Mouse (Mus musculus) brain, embryonic 14.5 days (tissue): ENCODE measurements around the gene 4632433K11Rik.

Experiments used
- CTCF ChIP-seq: fragments of 200-500 bp; IDR thresholded peaks from 2 replicates; pipeline ENCODE4 v1.5.1; 2012; ENCODE audit warnings: inconsistent platforms, mild to moderate bottlenecking, moderate library complexity, borderline replicate concordance; ENCODE audit not compliant: insufficient read depth, insufficient read length; ENCODE audit errors: extremely low read depth
- POLR2A ChIP-seq: fragments of 200-500 bp; IDR thresholded peaks from 2 replicates; pipeline ENCODE4 v1.6.1; 2012; ENCODE audit warnings: mild to moderate bottlenecking, inconsistent platforms, borderline replicate concordance; ENCODE audit not compliant: poor library complexity, insufficient read depth, insufficient read length, severe bottlenecking; ENCODE audit errors: extremely low read depth

DNA sequence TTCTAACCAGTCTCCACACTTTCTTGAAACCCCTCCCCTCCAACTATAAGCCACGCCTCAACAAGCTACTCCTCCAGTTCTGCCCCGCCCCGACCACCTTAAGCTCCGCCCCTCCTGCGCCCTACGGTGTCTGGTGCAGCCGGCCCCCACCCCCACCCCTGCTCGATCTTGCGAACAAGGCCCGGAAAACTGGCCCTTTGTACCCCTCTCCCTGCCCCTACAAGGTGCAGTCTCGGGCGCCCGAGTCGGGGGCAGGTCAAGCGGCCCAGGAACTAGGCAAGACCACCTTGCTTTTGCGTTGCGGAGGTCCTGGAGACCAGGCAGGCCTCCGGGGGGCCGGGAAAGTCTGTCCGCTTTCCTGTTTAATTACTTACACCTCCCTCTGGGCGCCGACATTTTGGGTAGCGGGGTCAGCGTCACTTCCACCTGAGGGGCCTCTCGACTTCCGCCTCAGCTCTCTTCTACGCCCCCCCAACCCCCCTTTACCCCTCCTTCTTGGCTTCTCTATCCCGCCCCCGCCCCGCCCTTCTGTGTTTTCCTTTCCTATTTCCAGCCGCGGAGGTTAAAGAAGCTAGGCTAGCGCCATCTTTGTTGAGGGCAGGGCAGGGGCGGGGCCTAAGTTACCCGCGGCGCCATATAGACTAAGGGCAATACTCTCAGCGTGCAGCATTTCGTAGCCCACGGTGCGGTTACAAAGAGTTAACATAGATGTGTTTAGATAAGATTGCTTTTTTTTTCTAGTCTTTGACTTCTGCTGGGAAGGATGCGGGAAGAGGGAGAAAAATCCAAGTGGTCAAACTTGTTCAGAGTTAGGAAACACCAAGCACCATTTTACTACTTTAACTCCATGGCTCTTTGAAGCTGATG lies 19.4 kb upstream of the 4632433K11Rik start, which contains the start of the genes Zfp524 and Fiz1:
- no peak for TF ChIP-seq CTCF
- peak; percentile 20; the same call in 1 of the 2 replicates for TF ChIP-seq POLR2A
